ENCODE assay signal across 20 mouse cellular contexts in the genomic region with DNA sequence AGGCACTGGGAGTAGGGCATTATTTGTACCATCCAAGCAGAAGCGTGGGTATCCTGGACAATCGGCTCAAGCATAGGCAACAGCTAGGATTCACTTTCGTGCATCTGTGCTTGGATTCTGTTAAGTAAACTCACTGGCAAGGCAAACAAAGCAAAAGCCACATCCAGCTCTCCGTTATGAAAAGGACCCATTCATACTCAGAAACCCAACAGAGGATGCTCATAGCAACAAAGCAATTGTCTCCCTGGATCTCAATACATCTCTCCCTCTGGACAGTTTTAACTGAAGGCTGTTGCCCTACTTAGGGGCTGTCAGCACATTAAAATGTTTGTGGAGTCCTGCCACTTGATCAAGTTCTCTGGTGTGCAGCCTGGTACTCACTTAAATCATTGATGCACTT. TPM values are rescaled to one million over a fixed set of nuclear protein-coding genes. Genes with fewer than 3 reads are reported as not detected.
DNase-seq lines count a peak whose midpoint lies in the region; ATAC-seq lines count a peak whose summit lies in the region.
"Had no signal": no experiment of that assay in that cellular context is flagged by ENCODE, and none has a peak within 500 bp of the region (broad histone marks: within the 10 kb centered on the region; RNA-seq: fewer than 3 reads in every experiment).

No protein-coding gene starts in this region.

- H3K4me3 ChIP-seq in kidney, embryonic 15.5 days (replicated peaks) = no peak overlapping the region
- no peak overlapping the region for H3K4me3 ChIP-seq in kidney, embryonic 14.5 days (ENCODE audit: low read length)
- H3K4me3 ChIP-seq: embryonic facial prominence, embryonic 15.5 days; heart, embryonic 12.5 days; megakaryocyte, embryonic 14.5 days; neural tube, embryonic 12.5 days had no signal

- peaks cover 40% of the 10 kb centered on the region for H3K4me1 ChIP-seq in kidney, embryonic 15.5 days
- peaks cover 8% of the 10 kb centered on the region; the same call in 1 of the 2 replicates for H3K4me1 ChIP-seq in kidney, embryonic 14.5 days (ENCODE audit: control insufficient read depth, insufficient read depth, low read length)

- no peaks in the 10 kb centered on the region for H3K36me3 ChIP-seq in kidney, embryonic 15.5 days
- no peaks in the 10 kb centered on the region for H3K36me3 ChIP-seq in kidney, embryonic 14.5 days (ENCODE audit: control insufficient read depth, insufficient read depth, low read length)
- H3K36me3 ChIP-seq: embryonic facial prominence, embryonic 15.5 days; heart, embryonic 12.5 days; neural tube, embryonic 12.5 days had no signal

- no peaks in the 10 kb centered on the region for H3K27me3 ChIP-seq in kidney, embryonic 15.5 days
- H3K27me3 ChIP-seq in kidney, embryonic 14.5 days (ENCODE audit: control insufficient read depth, insufficient read depth, low read length) = no peaks in the 10 kb centered on the region
- H3K27me3 ChIP-seq: heart, embryonic 12.5 days; neural tube, embryonic 12.5 days had no signal

- H3K9ac ChIP-seq in kidney, embryonic 15.5 days = no peak overlapping the region
- no peak overlapping the region for H3K9ac ChIP-seq in kidney, embryonic 14.5 days (ENCODE audit: low read depth, low read length)
- H3K9ac ChIP-seq: embryonic facial prominence, embryonic 15.5 days; heart, embryonic 12.5 days; liver, postnatal 0 days; neural tube, embryonic 12.5 days had no signal

- 75% methylated on average over 4 of the region's 4 CpGs for WGBS in kidney, embryonic 15.5 days
- 77% methylated on average over 4 of the region's 4 CpGs for WGBS in kidney, embryonic 14.5 days

- peak; percentile 5; the same call in 1 of the 2 replicates for ATAC-seq in frontal cortex, adult (ENCODE audit: low TSS enrichment)
- ATAC-seq in kidney, embryonic 15.5 days (replicated peaks; ENCODE audit: low FRiP score) = no peak
- ATAC-seq in kidney, embryonic 14.5 days (ENCODE audit: low FRiP score, low TSS enrichment) = no peak
- ATAC-seq: intestine, embryonic 16.5 days; liver, postnatal 0 days had no signal

- H3K27ac ChIP-seq in kidney, embryonic 15.5 days = 0 out of 2 replicates have a peak overlapping the region, but pooled peaks have one; percentile 1
- H3K27ac ChIP-seq in kidney, embryonic 14.5 days (ENCODE audit: low read depth, low read length) = no peak overlapping the region
- H3K27ac ChIP-seq: embryonic facial prominence, embryonic 15.5 days; kidney, postnatal 0 days; neural tube, embryonic 12.5 days had no signal

- DNase-seq in frontal cortex, postnatal 10 days (ENCODE audit: low spot score in 2 of 2) = no peak
- peak; percentile 37 for DNase-seq in MN1 (ENCODE audit: low spot score)
- DNase-seq in Muller cell, postnatal 12 days (ENCODE audit: inconsistent ontology term) = peak; percentile 75
- DNase-seq in adrenal gland, postnatal 10 days = no peak
- DNase-seq: cerebellum, adult 11 months; gastrocnemius, postnatal 14 days; heart, postnatal 4 days; liver, postnatal 0 days; lung, postnatal 14 days; right cerebral cortex, postnatal 25 days had no signal

- H3K9me3 ChIP-seq in kidney, embryonic 15.5 days (replicated peaks) = no peaks in the 10 kb centered on the region
- no peaks in the 10 kb centered on the region for H3K9me3 ChIP-seq in kidney, embryonic 14.5 days (ENCODE audit: control insufficient read depth, low read length)
- H3K9me3 ChIP-seq: embryonic facial prominence, embryonic 15.5 days; heart, embryonic 12.5 days; megakaryocyte, embryonic 14.5 days; neural tube, embryonic 12.5 days had no signal

- H3K4me2 ChIP-seq in kidney, embryonic 15.5 days = no peak overlapping the region
- H3K4me2 ChIP-seq in kidney, embryonic 14.5 days (replicated peaks; ENCODE audit: low read depth, low read length) = no peak overlapping the region
- H3K4me2 ChIP-seq: embryonic facial prominence, embryonic 15.5 days; heart, embryonic 12.5 days; neural tube, embryonic 12.5 days had no signal

RNA-seq across cellular contexts. Expression of gene Cryzl2, which starts 11.2 kb away (rescaled TPM):
- 17.4 and 19.8 TPM in 2 replicates for polyA plus RNA-seq in kidney, embryonic 15.5 days (2015; fragmentation: Nextera tagmentation; extraction: Ambion mirVana)
- polyA plus RNA-seq in kidney, embryonic 14.5 days (2014; fragmentation: Nextera tagmentation; extraction: Ambion mirVana) = 13.3 and 17.7 TPM in 2 replicates
- total RNA-seq in adrenal gland, postnatal 10 days (2021) = 10 to 100 TPM; 33.8 to 34.5 TPM

RNA-seq across cellular contexts. Expression of gene Rasal2, which starts 34.7 kb away (rescaled TPM):
- polyA plus RNA-seq in kidney, embryonic 15.5 days (2015; fragmentation: Nextera tagmentation; extraction: Ambion mirVana) = 8.0 and 8.1 TPM in 2 replicates
- 9.3 and 11.3 TPM in 2 replicates for polyA plus RNA-seq in kidney, embryonic 14.5 days (2014; fragmentation: Nextera tagmentation; extraction: Ambion mirVana)
- total RNA-seq in adrenal gland, postnatal 10 days (2021) = 10 to 100 TPM; 13.8 to 16.5 TPM

RNA-seq across cellular contexts. Expression of gene Sec16b, which starts 59.4 kb away (rescaled TPM):
- 2.2 and 2.6 TPM in 2 replicates for polyA plus RNA-seq in kidney, embryonic 15.5 days (2015; fragmentation: Nextera tagmentation; extraction: Ambion mirVana)
- 0.79 and 1.6 TPM in 2 replicates for polyA plus RNA-seq in kidney, embryonic 14.5 days (2014; fragmentation: Nextera tagmentation; extraction: Ambion mirVana)
- 1 to 10 TPM; 4.6 to 6.2 TPM for total RNA-seq in adrenal gland, postnatal 10 days (2021)
- total RNA-seq: monocyte, adult 5-6 weeks had no signal

Comparison
In these comparisons a context has a peak if more than half of its experiments do, and no peak if none do; other contexts are left out.
1. DNase-seq: peak in MN1 (single experiment) and Muller cell, postnatal 12 days (single experiment); none in frontal cortex, postnatal 10 days (0 of 2) and adrenal gland, postnatal 10 days (single experiment).